Comparison of ENCODE assay signal across 8 mouse cellular contexts in genomic region chr14:24490468-24491265, GRCm38 (mm10). TPM values are rescaled to one million over a fixed set of nuclear protein-coding genes. Genes with fewer than 3 reads are reported as not detected.
DNase-seq lines count a peak whose midpoint lies in the region; ATAC-seq and TF ChIP-seq lines count a peak whose summit lies in the region.

No protein-coding gene starts in this region.

- peak overlapping the region; percentile 83 for H3K4me2 ChIP-seq in forebrain, embryonic 16.5 days (ENCODE audit: low read length)
- peak overlapping the region; percentile 95 for H3K4me2 ChIP-seq in lung, embryonic 14.5 days

- H3K27ac ChIP-seq in forebrain, embryonic 16.5 days (ENCODE audit: low read length): peak overlapping the region; percentile 46
- peak overlapping the region; percentile 90 for H3K27ac ChIP-seq in layer of hippocampus, adult 2 months
- peak overlapping the region; percentile 88 for H3K27ac ChIP-seq in lung, embryonic 14.5 days (ENCODE audit: low read depth)
- peak overlapping the region; percentile 76 for H3K27ac ChIP-seq in olfactory bulb, adult 2 months (ENCODE audit: insufficient read depth, low read depth, low read length)
- peak overlapping the region; percentile 15 for H3K27ac ChIP-seq in thymus, adult 2 months (ENCODE audit: control insufficient read depth, insufficient read depth, low read length)

- H3K9me3 ChIP-seq in G1E (replicated peaks): no peaks in the 10 kb centered on the region
- H3K9me3 ChIP-seq in forebrain, embryonic 16.5 days (ENCODE audit: control insufficient read depth, low read length): no peaks in the 10 kb centered on the region
- H3K9me3 ChIP-seq in lung, embryonic 14.5 days (ENCODE audit: low read depth, low read length): no peaks in the 10 kb centered on the region

- TF ChIP-seq CTCF in G1E (IDR thresholded peaks at IDR 0.05; ENCODE audit: low read depth, low read length): no peak
- TF ChIP-seq CTCF in layer of hippocampus, adult 2 months (conservative IDR thresholded peaks at IDR 0.05): 0 out of 2 replicates have a peak, but pooled peaks have one; percentile 2
- TF ChIP-seq CTCF in lung, embryonic 14.5 days (IDR thresholded peaks at IDR 0.05; ENCODE audit: low read depth): no peak
- TF ChIP-seq CTCF in olfactory bulb, adult 2 months (IDR thresholded peaks at IDR 0.05; ENCODE audit: insufficient read depth, low read depth, low read length): no peak
- peak; percentile 36; the same call in 1 of the 2 replicates for TF ChIP-seq CTCF in thymus, adult 2 months (IDR thresholded peaks at IDR 0.05; ENCODE audit: borderline replicate concordance, control insufficient read depth, extremely low read depth, insufficient read depth, low read length, poor library complexity)

- peak; percentile 77 for DNase-seq in G1E (ENCODE audit: low spot score)
- DNase-seq in cerebellum, adult 18-20 months: peak; percentile 98
- peak; percentile 96 for DNase-seq in heart, postnatal 36 days
- peak; percentile 97 to 98 for DNase-seq in layer of hippocampus, adult 2 months (ENCODE audit: low spot score in 2 of 2)
- peak; percentile 99 for DNase-seq in lung, embryonic 14.5 days
- peak; percentile 94 for DNase-seq in thymus, adult 2 months

- intact Hi-C loops in heart, postnatal 36 days (cut with DNase I): no loop called here

- TF ChIP-seq POLR2A in olfactory bulb, adult 2 months (IDR thresholded peaks at IDR 0.05; ENCODE audit: insufficient read depth, low read depth, low read length): peak; percentile 89
- TF ChIP-seq POLR2A in thymus, adult 2 months (IDR thresholded peaks at IDR 0.05; ENCODE audit: control insufficient read depth, extremely low read depth, insufficient read depth, low read length, poor library complexity): peak; percentile 86

- ATAC-seq in G1E (ENCODE audit: extremely low read depth, insufficient number of reproducible peaks, low FRiP score, poor library complexity, severe bottlenecking): peak; percentile 79
- peak; percentile 94 for ATAC-seq in forebrain, embryonic 16.5 days
- ATAC-seq in lung, embryonic 14.5 days (ENCODE audit: insufficient read depth): peak; percentile 93

- H3K4me3 ChIP-seq in G1E (ENCODE audit: low read depth, low read length): peak overlapping the region; percentile 96
- peak overlapping the region; percentile 59 for H3K4me3 ChIP-seq in forebrain, embryonic 16.5 days (replicated peaks; ENCODE audit: low read length)
- peak overlapping the region; percentile 98 for H3K4me3 ChIP-seq in layer of hippocampus, adult 2 months
- H3K4me3 ChIP-seq in lung, embryonic 14.5 days (ENCODE audit: low read depth, low read length): peak overlapping the region; percentile 94
- peak overlapping the region; percentile 60 for H3K4me3 ChIP-seq in olfactory bulb, adult 2 months (ENCODE audit: insufficient read depth, low read depth, low read length)
- peak overlapping the region; percentile 82 for H3K4me3 ChIP-seq in thymus, adult 2 months (ENCODE audit: control insufficient read depth, insufficient read depth, low read length)

- peaks cover 29% of the 10 kb centered on the region for H3K4me1 ChIP-seq in G1E (ENCODE audit: insufficient read depth, low read depth, low read length)
- H3K4me1 ChIP-seq in forebrain, embryonic 16.5 days (replicated peaks; ENCODE audit: control insufficient read depth, insufficient read depth, low read length): peaks cover 46% of the 10 kb centered on the region
- peaks cover 9% of the 10 kb centered on the region; the same call in 1 of the 2 replicates for H3K4me1 ChIP-seq in lung, embryonic 14.5 days (ENCODE audit: insufficient read depth)
- H3K4me1 ChIP-seq in olfactory bulb, adult 2 months (ENCODE audit: control insufficient read depth, insufficient read depth, low read length): peaks cover 7% of the 10 kb centered on the region
- peaks cover 8% of the 10 kb centered on the region for H3K4me1 ChIP-seq in thymus, adult 2 months (replicated peaks; ENCODE audit: control insufficient read depth, insufficient read depth, low read length)

- under 1% methylated on average over 64 of the region's 64 CpGs for WGBS in forebrain, embryonic 16.5 days
- WGBS in lung, embryonic 14.5 days: under 1% methylated on average over 64 of the region's 64 CpGs
- WGBS in olfactory bulb, adult 2 months: under 1% methylated on average over 64 of the region's 64 CpGs
- under 1% methylated on average over 64 of the region's 64 CpGs for WGBS in thymus, adult 2 months

- H3K9ac ChIP-seq in forebrain, embryonic 16.5 days (replicated peaks; ENCODE audit: low read depth, low read length): peak overlapping the region; percentile 96
- peak overlapping the region; percentile 91 for H3K9ac ChIP-seq in lung, embryonic 14.5 days

- no peaks in the 10 kb centered on the region for H3K27me3 ChIP-seq in G1E (ENCODE audit: insufficient read depth, low read length)
- H3K27me3 ChIP-seq in forebrain, embryonic 16.5 days (replicated peaks; ENCODE audit: control insufficient read depth, insufficient read depth, low read length): no peaks in the 10 kb centered on the region
- H3K27me3 ChIP-seq in lung, embryonic 14.5 days (ENCODE audit: insufficient read depth, low read length): no peaks in the 10 kb centered on the region
- no peaks in the 10 kb centered on the region for H3K27me3 ChIP-seq in thymus, adult 2 months (ENCODE audit: control insufficient read depth, insufficient read depth, low read length)

- peaks cover 46% of the 10 kb centered on the region for H3K36me3 ChIP-seq in G1E (replicated peaks)
- peaks cover 15% of the 10 kb centered on the region for H3K36me3 ChIP-seq in forebrain, embryonic 16.5 days (ENCODE audit: control insufficient read depth, insufficient read depth)
- H3K36me3 ChIP-seq in lung, embryonic 14.5 days (ENCODE audit: insufficient read depth): peaks cover 42% of the 10 kb centered on the region
- H3K36me3 ChIP-seq in thymus, adult 2 months (ENCODE audit: control insufficient read depth, insufficient read depth, low read length): peaks cover 35% of the 10 kb centered on the region

RNA-seq across cellular contexts. Expression of gene Rps24, which starts 3.7 kb away (rescaled TPM):
- 3,155 and 3,550 TPM in 2 replicates for total RNA-seq in G1E (2014; fragmentation: Nextera tagmentation)
- 4,442 and 4,451 TPM in 2 replicates for total RNA-seq in G1E (2017)
- polyA plus RNA-seq in G1E (2012): 330 and 378 TPM in 2 replicates
- polyA plus RNA-seq in forebrain, embryonic 16.5 days (2015; fragmentation: Nextera tagmentation; extraction: Ambion mirVana): 482 and 530 TPM in 2 replicates
- 100 to 1,000 TPM; 850 to 903 TPM for total RNA-seq in heart, postnatal 36 days (2021)
- total RNA-seq in layer of hippocampus, adult 2 months (2021): 100 to 1,000 TPM; 789 to 821 TPM
- polyA plus RNA-seq in lung, embryonic 14.5 days (2014; fragmentation: Nextera tagmentation; extraction: Ambion mirVana): 1,236 and 1,354 TPM in 2 replicates
- polyA plus RNA-seq in olfactory bulb, adult 2 months (2012; ENCODE audit: insufficient read depth, insufficient read length, low replicate concordance, missing spikeins): 2,934 TPM in 1 of 2 replicates, not detected in the other
- 1,148 and 1,323 TPM in 2 replicates for polyA plus RNA-seq in thymus, adult 2 months (2012; rRNA removed)

RNA-seq across cellular contexts. Expression of gene Polr3a, which starts 3.8 kb away (rescaled TPM):
- 38.4 and 43.8 TPM in 2 replicates for total RNA-seq in G1E (2014; fragmentation: Nextera tagmentation)
- total RNA-seq in G1E (2017): 22.8 and 26.1 TPM in 2 replicates
- 4.1 and 5.6 TPM in 2 replicates for polyA plus RNA-seq in G1E (2012)
- 20.8 and 23.8 TPM in 2 replicates for polyA plus RNA-seq in forebrain, embryonic 16.5 days (2015; fragmentation: Nextera tagmentation; extraction: Ambion mirVana)
- 10 to 100 TPM; 10.6 to 11.5 TPM for total RNA-seq in heart, postnatal 36 days (2021)
- total RNA-seq in layer of hippocampus, adult 2 months (2021): 10 to 100 TPM; 37.9 to 38.5 TPM
- 17.3 and 19.5 TPM in 2 replicates for polyA plus RNA-seq in lung, embryonic 14.5 days (2014; fragmentation: Nextera tagmentation; extraction: Ambion mirVana)
- polyA plus RNA-seq in olfactory bulb, adult 2 months (2012; ENCODE audit: insufficient read depth, insufficient read length, low replicate concordance, missing spikeins): not detected in 2 replicates
- polyA plus RNA-seq in thymus, adult 2 months (2012; rRNA removed): 13.6 and 14.3 TPM in 2 replicates

Comparison
In these comparisons a context has a peak if more than half of its experiments do, and no peak if none do; other contexts are left out.
1. Peak in every context shown above with its lines: DNase-seq, ATAC-seq, H3K4me3 ChIP-seq and H3K27ac ChIP-seq.
2. CTCF ChIP-seq: peak in layer of hippocampus, adult 2 months (single experiment) and thymus, adult 2 months (single experiment); none in G1E (single experiment), lung, embryonic 14.5 days (single experiment) and olfactory bulb, adult 2 months (single experiment).
3. H3K27ac ChIP-seq: peak in every context shown above with its lines; median percentile 90 in layer of hippocampus, adult 2 months; 88 in lung, embryonic 14.5 days; 76 in olfactory bulb, adult 2 months; 46 in forebrain, embryonic 16.5 days; 15 in thymus, adult 2 months.